Mouse (Mus musculus): ENCODE measurements at regions not wholly inside any gene's neighbourhood (a gene's known extent, or its start where the extent isn't known, plus 50 kb on each side); places are given as distances from the start of the nearest gene placed in this dataset.

DNA sequence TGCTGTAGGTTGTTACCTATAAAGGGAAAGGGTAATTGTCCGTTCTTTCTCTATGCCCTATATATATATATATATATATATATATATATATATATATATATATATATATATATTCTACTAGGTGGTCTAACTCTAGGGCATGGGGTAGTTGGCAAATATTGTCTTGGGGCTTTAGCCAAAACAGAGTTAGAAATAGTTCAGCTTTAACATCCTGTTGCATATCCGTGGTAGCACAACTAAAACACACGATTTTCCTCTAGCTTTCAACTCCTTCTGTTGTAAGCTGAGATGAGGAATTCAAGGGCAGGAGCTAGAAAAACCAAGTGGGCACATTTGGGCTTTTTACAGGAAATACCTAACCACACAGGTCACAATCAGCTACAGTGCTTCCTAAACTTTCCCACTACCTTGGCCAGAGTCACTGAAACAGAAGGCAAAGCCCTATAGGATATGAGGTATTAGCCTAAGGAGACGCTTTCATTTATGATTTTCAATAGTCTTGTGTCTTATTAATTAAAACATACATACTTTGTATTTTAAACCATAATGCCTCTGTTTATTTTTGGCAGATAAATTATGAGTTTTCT is 158.1 kb downstream of the Ppp1r3a start:
- no peak for TF ChIP-seq CTCF (IDR thresholded peaks at IDR 0.05)
- no peak for TF ChIP-seq EP300 (IDR thresholded peaks at IDR 0.05)

All from lung, postnatal 0 days (tissue).